Mouse (Mus musculus) cerebellum, adult 2 months (tissue): ENCODE measurements around the gene Armh3.

Experiments
- CTCF ChIP-seq: fragments of 200-500 bp; IDR thresholded peaks from 2 replicates; pipeline ENCODE4 v1.5.1; 2011; ENCODE audit warnings: low read depth, mild to moderate bottlenecking, control low read depth, low read length, moderate library complexity, borderline replicate concordance; ENCODE audit not compliant: insufficient read depth
- POLR2A ChIP-seq: fragments of 200-500 bp; IDR thresholded peaks from 2 replicates; pipeline ENCODE4 v1.6.1; 2011; ENCODE audit warnings: low read length, control low read depth, borderline replicate concordance; ENCODE audit not compliant: insufficient read depth

- TF ChIP-seq CTCF, result no peak
- no peak for TF ChIP-seq POLR2A
These were observed 60.8 kb downstream of the Armh3 start for GRCm38 (mm10) chr19:45937530-45937929.
